Mouse (Mus musculus) heart, adult 2 months (tissue): ENCODE data around the gene D630045J12Rik. TPM values are rescaled to one million over a fixed set of nuclear protein-coding genes. Genes with fewer than 3 reads are reported as not detected.

Experiments used
- DNase-seq, 2 experiments: peaks; one replicate each; pipeline ENCODE4 v3.0.0; 2021
- H3K27ac ChIP-seq: fragments of 200-600 bp; 2 replicates; pipeline ENCODE4 v1.8.1; 2022
- H3K27me3 ChIP-seq: fragments of 200-500 bp; 2 replicates; pipeline ENCODE4 v1.6.1; 2012; ENCODE audit warnings: mild to moderate bottlenecking, low read length, inconsistent platforms, mixed read lengths; ENCODE audit not compliant: control insufficient read depth, insufficient read depth
- H3K36me3 ChIP-seq: fragments of 200-500 bp; 2 replicates; pipeline ENCODE4 v1.6.1; 2012; ENCODE audit warnings: low read length, inconsistent platforms; ENCODE audit not compliant: control insufficient read depth, insufficient read depth
- H3K4me1 ChIP-seq: fragments of 200-500 bp; 2 replicates; pipeline ENCODE4 v1.6.1; 2011; ENCODE audit warnings: low read length; ENCODE audit not compliant: control insufficient read depth, insufficient read depth
- H3K4me3 ChIP-seq: fragments of 200-600 bp; 2 replicates; pipeline ENCODE4 v1.8.1; 2022
- H3K79me2 ChIP-seq: fragments of 200-500 bp; replicated peaks from 2 replicates; pipeline ENCODE4 v1.6.1; 2012; ENCODE audit warnings: mild to moderate bottlenecking, inconsistent platforms, low read length, moderate library complexity, mixed read lengths; ENCODE audit not compliant: control insufficient read depth, insufficient read depth
- H3K9ac ChIP-seq: fragments of 200-500 bp; 2 replicates; pipeline ENCODE4 v1.6.1; 2012; ENCODE audit warnings: low read depth, mild to moderate bottlenecking, control low read depth, inconsistent platforms, low read length, mixed read lengths
- CTCF ChIP-seq: fragments of 200-600 bp; IDR thresholded peaks from 2 replicates; pipeline ENCODE4 v1.8.1; 2022; ENCODE audit warnings: antibody characterized with exemption, mild to moderate bottlenecking, moderate library complexity
- EP300 ChIP-seq: fragments of 200-500 bp; IDR thresholded peaks from 2 replicates; pipeline ENCODE4 v1.6.1; 2011; ENCODE audit warnings: low read depth, low read length, control low read depth; ENCODE audit not compliant: insufficient read depth
- POLR2A ChIP-seq: fragments of 200-500 bp; IDR thresholded peaks from 2 replicates; pipeline ENCODE4 v1.6.1; 2011; ENCODE audit warnings: mild to moderate bottlenecking, low read depth, low read length, control low read depth; ENCODE audit not compliant: insufficient read depth
- WGBS: fragments of 180-500 bp; shearing (Covaris S2); methylation state at CpG from one replicate; pipeline ENCODE4 v1.1.7; 2018; 5-methylcytosine and 5-hydroxymethylcytosine counted together
- intact Hi-C: fragments of 180-260 bp; cut with DNase I; formaldehyde crosslinking; loops from one replicate; pipeline ENCODE4 v1.15.1; 2025
- polyA plus RNA-seq: library from polyadenylated mRNA; depleted of rRNA; stranded (reverse); fragments of >200 nt; gene quantifications from 2 replicates; pipeline ENCODE4 v1.2.3, GENCODE M21; 2012
- total RNA-seq, 2 experiments: library from RNA; stranded (reverse); gene quantifications; 2 replicates each; pipeline ENCODE4 v1.2.3; 2021

D630045J12Rik gene
- total and polyA plus RNA-seq, 3 experiments = 0.78 to 1.5 (median 1.1) TPM

DNA sequence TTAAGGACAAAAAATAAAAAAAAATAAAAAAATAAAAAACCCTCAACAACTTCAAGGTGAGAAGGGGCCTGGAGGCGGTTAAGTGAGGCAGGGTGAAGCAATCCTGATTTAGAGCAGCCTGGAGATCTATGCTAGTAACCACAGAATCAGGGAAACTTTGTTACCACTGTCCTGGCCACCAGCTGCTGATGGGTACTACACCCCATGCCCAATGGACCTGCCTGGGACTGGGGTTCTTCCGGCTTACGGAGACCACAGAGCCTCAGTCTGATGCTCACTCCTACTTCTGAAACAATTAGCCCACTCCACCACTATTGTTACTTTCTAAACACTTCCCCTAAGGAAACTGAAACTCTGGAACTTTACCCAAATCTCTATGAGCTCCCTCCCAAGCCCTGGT, 9.0 kb downstream of the D630045J12Rik start:
- no peak for DNase-seq
- Histone ChIP-seq H3K9ac (no peak overlapping the region), H3K4me3 (no peak overlapping the region), H3K27me3 (no peaks in the 10 kb centered on the region), H3K27ac (no peak overlapping the region), H3K79me2 (no peaks in the 10 kb centered on the region), H3K4me1 (no peaks in the 10 kb centered on the region), H3K36me3 (no peaks in the 10 kb centered on the region)
- intact Hi-C loops = no loop called here
- WGBS = 61% methylated on average over 3 of the region's 3 CpGs
- TF ChIP-seq CTCF = no peak
- no peak for TF ChIP-seq POLR2A
- TF ChIP-seq EP300 = no peak

DNA sequence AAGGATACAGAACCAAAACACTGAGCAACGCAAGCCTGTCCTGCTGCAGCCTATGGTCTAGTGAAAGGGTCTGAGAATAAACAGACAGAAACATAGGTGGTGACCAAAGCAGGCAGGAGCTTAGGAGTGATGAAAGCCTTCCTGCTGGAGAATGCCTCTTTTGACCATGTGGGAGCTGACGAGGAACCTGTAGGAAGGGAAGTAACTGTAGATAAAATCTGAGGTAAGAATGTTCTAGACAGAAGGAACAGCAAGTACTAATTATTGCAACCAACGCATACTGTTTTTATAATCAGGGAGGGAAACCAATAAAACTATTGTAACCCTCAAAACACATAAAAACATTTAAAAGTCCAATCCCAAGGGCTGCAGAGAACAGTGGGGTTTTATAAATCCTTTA, 9.6 kb downstream of the D630045J12Rik start:
- H3K4me1 ChIP-seq = no peaks in the 10 kb centered on the region
- DNase-seq = no peak
- H3K36me3 ChIP-seq = no peaks in the 10 kb centered on the region
- no peaks in the 10 kb centered on the region for H3K79me2 ChIP-seq
- intact Hi-C loops = no loop called here
- H3K4me3 ChIP-seq = no peak overlapping the region
- H3K27ac ChIP-seq = no peak overlapping the region
- H3K9ac ChIP-seq = no peak overlapping the region
- H3K27me3 ChIP-seq = no peaks in the 10 kb centered on the region
- 56% methylated on average over 3 of the region's 3 CpGs for WGBS
- no peak for TF ChIP-seq CTCF
- TF ChIP-seq EP300 = no peak
- TF ChIP-seq POLR2A = no peak

GRCm38 (mm10) chr6:38242833-38243232, 11.0 kb downstream of the D630045J12Rik start:
- WGBS = 78% methylated on average over 5 of the region's 5 CpGs
- TF ChIP-seq POLR2A (no peak), CTCF (no peak), EP300 (no peak)
- H3K4me1 ChIP-seq = no peaks in the 10 kb centered on the region
- no peaks in the 10 kb centered on the region for H3K79me2 ChIP-seq
- no peaks in the 10 kb centered on the region for H3K36me3 ChIP-seq
- DNase-seq = no peak
- no peak overlapping the region for H3K4me3 ChIP-seq
- no peak overlapping the region for H3K9ac ChIP-seq
- intact Hi-C loops = no loop called here
- H3K27ac ChIP-seq = no peak overlapping the region
- H3K27me3 ChIP-seq = no peaks in the 10 kb centered on the region

GRCm38 (mm10) chr6:38242295-38242830, 11.4 kb downstream of the D630045J12Rik start:
- H3K79me2 ChIP-seq = no peaks in the 10 kb centered on the region
- no peaks in the 10 kb centered on the region for H3K36me3 ChIP-seq
- no peaks in the 10 kb centered on the region for H3K27me3 ChIP-seq
- WGBS = 87% methylated on average over 8 of the region's 8 CpGs
- DNase-seq = no peak
- H3K9ac ChIP-seq = no peak overlapping the region
- no peaks in the 10 kb centered on the region for H3K4me1 ChIP-seq
- intact Hi-C loops = no loop called here
- H3K27ac ChIP-seq = no peak overlapping the region
- no peak overlapping the region for H3K4me3 ChIP-seq
- TF ChIP-seq CTCF (no peak), EP300 (no peak), POLR2A (no peak)

GRCm38 (mm10) chr6:38241508-38241907, 12.3 kb downstream of the D630045J12Rik start:
- Histone ChIP-seq H3K9ac (no peak overlapping the region), H3K79me2 (no peaks in the 10 kb centered on the region), H3K27me3 (no peaks in the 10 kb centered on the region), H3K36me3 (no peaks in the 10 kb centered on the region), H3K4me3 (no peak overlapping the region), H3K4me1 (no peaks in the 10 kb centered on the region), H3K27ac (no peak overlapping the region)
- no peak for TF ChIP-seq POLR2A
- no peak for TF ChIP-seq EP300
- TF ChIP-seq CTCF = no peak
- intact Hi-C loops = no loop called here
- 88% methylated on average over 4 of the region's 4 CpGs for WGBS
- DNase-seq = no peak

DNA sequence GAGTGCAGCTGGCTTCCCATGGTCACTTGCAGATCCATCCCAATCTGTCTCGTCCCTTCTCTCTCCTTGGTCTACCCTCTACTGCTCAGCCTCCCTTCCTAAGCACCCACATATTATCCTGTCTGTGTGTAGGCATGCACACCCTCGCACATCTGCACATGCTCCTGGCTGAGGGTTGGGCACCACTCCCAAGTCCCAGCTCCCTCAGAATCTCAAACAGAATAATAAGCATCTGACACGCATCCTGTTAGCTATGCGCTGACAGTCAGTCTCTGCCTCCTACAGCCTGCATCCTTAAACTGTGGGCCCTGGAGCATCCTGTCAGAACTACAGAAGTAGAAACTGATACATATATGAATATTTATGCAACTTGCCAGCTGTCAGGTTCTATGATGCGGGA, 13.2 kb downstream of the D630045J12Rik start:
- Histone ChIP-seq H3K9ac (no peak overlapping the region), H3K36me3 (no peaks in the 10 kb centered on the region), H3K27ac (no peak overlapping the region), H3K79me2 (no peaks in the 10 kb centered on the region), H3K4me1 (no peaks in the 10 kb centered on the region), H3K27me3 (no peaks in the 10 kb centered on the region), H3K4me3 (no peak overlapping the region)
- TF ChIP-seq CTCF (no peak), EP300 (no peak), POLR2A (no peak)
- intact Hi-C loops = no loop called here
- 74% methylated on average over 5 of the region's 5 CpGs for WGBS
- no peak for DNase-seq

- no peak for DNase-seq
- intact Hi-C loops = no loop called here
- WGBS = 82% methylated on average over 4 of the region's 4 CpGs
- Histone ChIP-seq H3K27ac (no peak overlapping the region), H3K4me1 (no peaks in the 10 kb centered on the region), H3K27me3 (no peaks in the 10 kb centered on the region), H3K4me3 (no peak overlapping the region), H3K9ac (no peak overlapping the region), H3K36me3 (no peaks in the 10 kb centered on the region), H3K79me2 (no peaks in the 10 kb centered on the region)
- TF ChIP-seq POLR2A (no peak), EP300 (no peak), CTCF (no peak)
Measured at GRCm38 (mm10) chr6:38238382-38238781, 15.4 kb downstream of the D630045J12Rik start.
